Mouse (Mus musculus): ENCODE measurements around the gene Nek11. TPM values are rescaled to one million over a fixed set of nuclear protein-coding genes. Genes with fewer than 3 reads are reported as not detected.

The Nek11 gene
- polyA plus RNA-seq (2015; fragmentation: Nextera tagmentation; extraction: Ambion mirVana): 0.15 TPM in 2 replicates

- Histone ChIP-seq H3K4me3 (ENCODE audit: low read length) (peak within 1 kb of the TSS; percentile 77), H3K4me2 (ENCODE audit: low read depth, low read length) (peak within 1 kb of the TSS; percentile 79), H3K36me3 (ENCODE audit: control insufficient read depth, insufficient read depth, low read length) (peaks cover 4% of the 10 kb centered on the region; the same call in 1 of the 2 replicates), H3K9ac (ENCODE audit: low read depth, low read length) (peak within 1 kb of the TSS; percentile 80), H3K9me3 (ENCODE audit: control insufficient read depth, low read length) (no peaks in the 10 kb centered on the region), H3K27me3 (replicated peaks; ENCODE audit: control insufficient read depth, insufficient read depth, low read length) (no peaks in the 10 kb centered on the region), H3K27ac (ENCODE audit: low read length) (peak within 1 kb of the TSS; percentile 96), H3K4me1 (ENCODE audit: control insufficient read depth, insufficient read depth, low read length) (peaks cover 13% of the 10 kb centered on the region)
- peak; percentile 99 for ATAC-seq
- under 1% methylated on average over 44 of the region's 44 CpGs for WGBS
Observed at GRCm38 (mm10) chr9:105395218-105395627, at the start of gene Nek11, which contains the start of gene Aste1. Gene Nek11, minus strand, starts transcription at chr9:105395524. Gene Aste1, plus strand, starts transcription at chr9:105395392.

GRCm38 (mm10) chr9:105408549-105408948, 13.2 kb upstream of the Nek11 start:
- Histone ChIP-seq H3K36me3 (ENCODE audit: control insufficient read depth, insufficient read depth, low read length) (0 out of 2 replicates have a peak, but pooled peaks cover 3% of the 10 kb centered on the region), H3K9ac (ENCODE audit: low read depth, low read length) (no peak overlapping the region), H3K27ac (ENCODE audit: low read length) (no peak overlapping the region), H3K4me2 (ENCODE audit: low read depth, low read length) (no peak overlapping the region), H3K4me1 (ENCODE audit: control insufficient read depth, insufficient read depth, low read length) (no peaks in the 10 kb centered on the region), H3K4me3 (ENCODE audit: low read length) (no peak overlapping the region), H3K9me3 (ENCODE audit: control insufficient read depth, low read length) (no peaks in the 10 kb centered on the region), H3K27me3 (replicated peaks; ENCODE audit: control insufficient read depth, insufficient read depth, low read length) (no peaks in the 10 kb centered on the region)
- no peak for ATAC-seq
- whole genome bisulfite sequencing: 93% methylated on average over 6 of the region's 6 CpGs

DNA sequence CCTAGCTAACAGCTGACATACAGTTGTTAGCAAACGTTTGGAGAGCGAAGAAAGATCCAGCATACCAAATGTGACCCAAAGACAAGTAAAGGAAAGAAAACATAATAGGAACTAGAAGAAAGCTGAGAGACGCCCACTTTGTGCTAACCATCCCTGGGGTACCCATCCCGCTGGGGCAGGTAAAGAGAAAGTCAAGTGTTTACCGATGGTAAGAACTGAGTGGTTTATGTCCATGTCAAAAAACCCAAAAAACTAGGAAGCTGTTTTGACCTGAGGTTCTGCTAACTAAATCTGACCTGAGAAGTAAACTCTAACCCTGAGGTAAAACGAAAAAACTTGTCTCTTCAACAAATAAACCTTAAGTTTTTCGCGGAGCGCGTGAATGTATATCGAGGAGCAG, 604 bp downstream of the Nek11 start:
- Histone ChIP-seq H3K9ac (ENCODE audit: low read depth, low read length) (peak overlapping the region; percentile 52; the same call in 1 of the 2 replicates), H3K4me3 (ENCODE audit: low read length) (peak overlapping the region; percentile 77), H3K27me3 (replicated peaks; ENCODE audit: control insufficient read depth, insufficient read depth, low read length) (no peaks in the 10 kb centered on the region), H3K36me3 (ENCODE audit: control insufficient read depth, insufficient read depth, low read length) (peaks cover 4% of the 10 kb centered on the region; the same call in 1 of the 2 replicates), H3K4me1 (ENCODE audit: control insufficient read depth, insufficient read depth, low read length) (peaks cover 13% of the 10 kb centered on the region), H3K4me2 (ENCODE audit: low read depth, low read length) (peak overlapping the region; percentile 79), H3K9me3 (ENCODE audit: control insufficient read depth, low read length) (no peaks in the 10 kb centered on the region), H3K27ac (ENCODE audit: low read length) (no peak overlapping the region)
- ATAC-seq: peak; percentile 27
- WGBS: 13% methylated on average over 11 of the region's 11 CpGs

DNA sequence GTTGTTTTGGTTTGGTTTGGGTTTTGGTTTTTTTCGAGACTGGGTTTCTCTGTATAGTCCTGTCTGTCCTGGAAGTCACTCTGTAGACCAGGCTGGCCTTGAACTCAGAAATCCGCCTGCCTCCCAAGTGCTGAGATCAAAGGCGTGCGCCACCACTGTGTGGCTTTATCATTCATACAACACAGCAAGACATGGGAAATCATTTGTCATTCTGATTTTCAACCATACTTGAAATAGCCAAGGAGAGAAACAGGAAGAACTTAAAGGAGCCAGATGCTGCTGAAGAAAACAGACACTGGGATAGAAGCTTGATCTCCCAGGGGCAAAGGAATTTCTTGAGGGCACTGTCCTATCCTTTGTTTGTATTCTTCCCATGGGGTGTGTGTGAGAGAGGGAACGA, 4.7 kb downstream of the Nek11 start:
- no peak overlapping the region for H3K4me3 ChIP-seq (ENCODE audit: low read length)
- 71% methylated on average over 4 of the region's 5 CpGs for WGBS

DNA sequence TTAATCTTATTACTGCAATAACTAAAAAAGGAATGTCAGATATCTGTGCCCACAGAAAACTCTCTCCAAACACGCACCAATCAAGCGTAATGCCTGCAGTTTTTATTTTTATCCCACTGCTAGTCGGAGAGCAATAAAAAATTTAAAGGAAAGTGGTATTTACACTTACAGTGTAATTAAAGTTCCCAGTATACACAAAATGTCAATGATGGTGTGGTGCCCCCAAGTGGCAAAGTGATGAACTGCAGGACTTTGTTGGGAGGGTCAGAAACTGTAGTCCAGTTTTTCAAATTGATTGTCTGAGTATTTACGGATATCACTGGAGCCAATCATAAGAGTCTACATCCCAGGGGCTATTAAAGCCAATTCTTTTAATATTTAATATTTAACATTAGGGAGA, 6.0 kb downstream of the Nek11 start:
- H3K36me3 ChIP-seq (ENCODE audit: control insufficient read depth, insufficient read depth, low read length): no peaks in the 10 kb centered on the region
- no peak overlapping the region for H3K4me3 ChIP-seq (ENCODE audit: low read length)
- no peaks in the 10 kb centered on the region for H3K4me1 ChIP-seq (ENCODE audit: control insufficient read depth, insufficient read depth, low read length)
- no peaks in the 10 kb centered on the region for H3K27me3 ChIP-seq (replicated peaks; ENCODE audit: control insufficient read depth, insufficient read depth, low read length)
- no peaks in the 10 kb centered on the region for H3K9me3 ChIP-seq (ENCODE audit: control insufficient read depth, low read length)
- no peak overlapping the region for H3K27ac ChIP-seq (ENCODE audit: low read length)
- H3K4me2 ChIP-seq (ENCODE audit: low read depth, low read length): no peak overlapping the region
- no peak overlapping the region for H3K9ac ChIP-seq (ENCODE audit: low read depth, low read length)
- 10% methylated on average over 4 of the region's 4 CpGs for WGBS
- ATAC-seq: no peak

More for the DNA sequence above, 4.7 kb downstream of the Nek11 start:
- Histone ChIP-seq H3K4me1 (ENCODE audit: control insufficient read depth, insufficient read depth, low read length) (no peaks in the 10 kb centered on the region), H3K27ac (ENCODE audit: low read length) (no peak overlapping the region), H3K27me3 (replicated peaks; ENCODE audit: control insufficient read depth, insufficient read depth, low read length) (no peaks in the 10 kb centered on the region), H3K36me3 (ENCODE audit: control insufficient read depth, insufficient read depth, low read length) (no peaks in the 10 kb centered on the region), H3K4me2 (ENCODE audit: low read depth, low read length) (no peak overlapping the region), H3K9me3 (ENCODE audit: control insufficient read depth, low read length) (no peaks in the 10 kb centered on the region), H3K9ac (ENCODE audit: low read depth, low read length) (no peak overlapping the region)
- no peak for ATAC-seq

DNA sequence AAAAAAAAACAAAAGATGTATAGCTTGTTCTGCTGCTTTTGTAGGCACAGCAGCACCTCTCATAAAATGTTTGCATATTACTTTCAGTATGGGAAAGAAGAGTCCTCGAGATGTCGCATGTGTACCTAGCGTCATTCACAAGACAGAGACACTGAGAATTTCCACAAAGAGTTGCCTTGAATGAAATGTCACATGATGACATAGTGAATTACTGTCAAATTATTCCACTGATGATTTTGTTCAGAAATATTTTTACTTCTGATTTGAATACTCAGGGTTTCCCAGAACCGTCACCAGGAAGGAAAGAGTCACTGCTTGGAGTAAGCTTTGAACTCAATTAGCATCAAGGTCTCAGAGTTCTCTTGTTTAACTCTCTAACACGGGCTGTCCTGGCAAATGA, 7.9 kb downstream of the Nek11 start:
- Histone ChIP-seq H3K27me3 (replicated peaks; ENCODE audit: control insufficient read depth, insufficient read depth, low read length) (no peaks in the 10 kb centered on the region), H3K27ac (ENCODE audit: low read length) (no peak overlapping the region), H3K4me2 (ENCODE audit: low read depth, low read length) (no peak overlapping the region), H3K4me3 (ENCODE audit: low read length) (no peak overlapping the region), H3K9ac (ENCODE audit: low read depth, low read length) (no peak overlapping the region), H3K9me3 (ENCODE audit: control insufficient read depth, low read length) (no peaks in the 10 kb centered on the region), H3K36me3 (ENCODE audit: control insufficient read depth, insufficient read depth, low read length) (no peaks in the 10 kb centered on the region), H3K4me1 (ENCODE audit: control insufficient read depth, insufficient read depth, low read length) (no peaks in the 10 kb centered on the region)
- no peak for ATAC-seq
- 81% methylated on average over 5 of the region's 5 CpGs for WGBS

DNA sequence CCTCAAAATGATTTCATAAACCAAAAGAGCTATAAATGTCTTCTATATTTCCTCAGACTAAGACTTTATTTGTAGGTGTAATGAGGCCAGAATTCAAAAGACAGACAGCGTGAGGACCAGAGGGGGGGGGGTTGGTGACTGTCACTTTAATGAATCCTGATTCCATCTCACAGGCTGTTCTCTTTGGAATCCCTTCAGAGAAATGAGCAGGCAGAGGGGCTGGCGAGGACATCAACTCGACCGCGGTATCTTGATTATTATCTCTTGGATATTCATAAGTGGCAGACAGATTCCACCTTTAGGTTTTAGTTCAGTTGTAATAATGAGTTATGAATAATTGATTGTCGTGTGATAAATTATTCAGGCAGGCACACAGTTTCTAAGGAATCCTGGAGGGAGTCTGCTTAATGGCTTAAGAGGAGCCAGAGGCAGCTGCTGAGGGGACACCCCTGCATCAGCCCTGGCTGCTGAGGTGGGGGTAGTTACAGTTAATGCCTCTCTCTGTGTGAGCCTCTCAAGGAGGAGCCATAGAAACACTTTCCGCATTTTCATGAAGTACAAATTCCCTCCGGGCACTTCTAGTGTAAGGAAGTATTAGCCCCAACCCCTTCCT, 15.7 kb downstream of the Nek11 start:
- Histone ChIP-seq H3K36me3 (ENCODE audit: control insufficient read depth, insufficient read depth, low read length) (no peaks in the 10 kb centered on the region), H3K9ac (ENCODE audit: low read depth, low read length) (no peak overlapping the region), H3K27ac (ENCODE audit: low read length) (no peak overlapping the region), H3K4me2 (ENCODE audit: low read depth, low read length) (no peak overlapping the region), H3K4me1 (ENCODE audit: control insufficient read depth, insufficient read depth, low read length) (no peaks in the 10 kb centered on the region), H3K27me3 (replicated peaks; ENCODE audit: control insufficient read depth, insufficient read depth, low read length) (no peaks in the 10 kb centered on the region), H3K4me3 (ENCODE audit: low read length) (no peak overlapping the region), H3K9me3 (ENCODE audit: control insufficient read depth, low read length) (no peaks in the 10 kb centered on the region)
- 76% methylated on average over 8 of the region's 8 CpGs for WGBS
- no peak for ATAC-seq

- no peak for ATAC-seq
- WGBS: 76% methylated on average over 3 of the region's 3 CpGs
Observed at GRCm38 (mm10) chr9:105377622-105378021, 17.7 kb downstream of the Nek11 start.

GRCm38 (mm10) chr9:105376954-105377530, 18.3 kb downstream of the Nek11 start:
- Histone ChIP-seq H3K36me3 (ENCODE audit: control insufficient read depth, insufficient read depth, low read length) (no peaks in the 10 kb centered on the region), H3K9me3 (ENCODE audit: control insufficient read depth, low read length) (no peaks in the 10 kb centered on the region), H3K9ac (ENCODE audit: low read depth, low read length) (no peak overlapping the region), H3K4me2 (ENCODE audit: low read depth, low read length) (no peak overlapping the region), H3K4me3 (ENCODE audit: low read length) (no peak overlapping the region), H3K27ac (ENCODE audit: low read length) (no peak overlapping the region), H3K4me1 (ENCODE audit: control insufficient read depth, insufficient read depth, low read length) (no peaks in the 10 kb centered on the region), H3K27me3 (replicated peaks; ENCODE audit: control insufficient read depth, insufficient read depth, low read length) (no peaks in the 10 kb centered on the region)
- ATAC-seq: no peak
- WGBS: 78% methylated on average over 7 of the region's 7 CpGs

More at GRCm38 (mm10) chr9:105377622-105378021, 17.7 kb downstream of the Nek11 start:
- Histone ChIP-seq H3K4me2 (ENCODE audit: low read depth, low read length) (no peak overlapping the region), H3K27me3 (replicated peaks; ENCODE audit: control insufficient read depth, insufficient read depth, low read length) (no peaks in the 10 kb centered on the region), H3K9ac (ENCODE audit: low read depth, low read length) (no peak overlapping the region), H3K9me3 (ENCODE audit: control insufficient read depth, low read length) (no peaks in the 10 kb centered on the region), H3K4me1 (ENCODE audit: control insufficient read depth, insufficient read depth, low read length) (no peaks in the 10 kb centered on the region), H3K36me3 (ENCODE audit: control insufficient read depth, insufficient read depth, low read length) (no peaks in the 10 kb centered on the region), H3K4me3 (ENCODE audit: low read length) (no peak overlapping the region), H3K27ac (ENCODE audit: low read length) (no peak overlapping the region)

Measured in intestine, embryonic 16.5 days (tissue).